Mouse (Mus musculus): ENCODE results near the gene Csnk1g2.

Csnk1g2 gene

GRCm38 (mm10) chr10:80679556-80680259, 57.1 kb downstream of the Csnk1g2 start:
- no peak for DNase-seq (ENCODE audit: low read depth, low spot score)

DNA sequence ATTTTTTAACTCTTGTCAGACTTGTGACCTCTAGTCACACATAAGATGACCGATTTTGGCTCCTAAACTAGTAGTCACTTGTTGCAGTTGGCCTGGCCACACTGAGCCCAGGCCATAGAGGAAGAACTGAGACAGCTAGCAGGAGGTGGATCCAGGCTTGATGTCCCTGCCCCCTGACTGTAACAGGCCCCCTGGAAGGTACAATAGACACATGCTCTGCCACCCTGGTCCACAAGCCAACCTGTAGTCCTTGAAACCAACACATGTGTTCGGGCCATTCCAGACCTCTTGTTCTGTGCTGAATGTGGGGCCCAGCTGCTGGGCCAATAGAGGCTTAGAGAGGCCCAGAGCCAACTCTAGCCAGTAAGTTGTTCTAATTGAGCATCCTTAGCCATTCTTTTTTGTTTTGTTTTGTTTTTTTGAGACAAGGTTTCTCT, 57.6 kb downstream of the Csnk1g2 start:
- no peak for DNase-seq (ENCODE audit: low read depth, low spot score)

- DNase-seq (ENCODE audit: low read depth, low spot score) = no peak
Measured at GRCm38 (mm10) chr10:80682003-80682402, 59.4 kb downstream of the Csnk1g2 start.

GRCm38 (mm10) chr10:80683647-80684046, 61.0 kb downstream of the Csnk1g2 start:
- DNase-seq (ENCODE audit: low read depth, low spot score) = no peak

DNA sequence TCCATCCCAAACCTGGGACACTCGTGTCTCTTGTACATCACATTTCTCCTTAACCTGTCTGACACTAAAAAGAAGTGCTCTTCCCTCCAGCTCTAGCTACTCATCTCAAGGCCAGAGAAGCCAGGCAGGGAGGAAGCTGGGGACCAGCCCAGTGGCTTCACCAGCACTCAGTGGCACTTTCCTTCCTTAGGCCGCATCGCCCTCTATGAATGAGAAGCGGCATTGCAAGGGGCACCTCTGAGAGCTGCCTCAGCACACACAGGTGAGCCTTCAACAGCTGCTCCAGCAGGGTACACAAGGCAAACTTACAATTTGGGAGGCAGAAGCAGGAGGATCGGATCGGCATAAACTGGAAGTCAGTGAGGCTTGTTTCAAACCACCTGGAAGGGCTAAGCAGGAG, 61.6 kb downstream of the Csnk1g2 start:
- DNase-seq (ENCODE audit: low read depth, low spot score) = peak; percentile 72

DNA sequence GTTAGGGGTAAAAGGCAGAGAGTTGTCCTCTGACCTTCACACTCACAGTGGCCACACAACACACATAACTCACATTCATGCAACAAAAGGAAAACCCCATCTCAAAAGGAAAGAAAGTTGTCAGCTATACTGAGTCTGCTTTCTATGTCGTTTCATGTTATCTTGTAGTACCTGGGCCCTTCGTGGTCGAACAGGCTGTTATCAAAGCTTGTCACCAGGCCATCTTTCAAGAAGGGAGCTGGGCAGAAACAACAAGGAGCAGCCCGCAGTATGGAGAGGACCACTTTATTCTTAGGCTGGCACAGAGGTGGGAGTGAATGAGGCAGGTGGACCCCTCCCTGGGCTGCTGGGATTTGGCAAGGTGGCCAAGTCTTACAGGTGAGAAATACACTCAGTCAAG, 62.3 kb downstream of the Csnk1g2 start:
- no peak for DNase-seq (ENCODE audit: low read depth, low spot score)

DNA sequence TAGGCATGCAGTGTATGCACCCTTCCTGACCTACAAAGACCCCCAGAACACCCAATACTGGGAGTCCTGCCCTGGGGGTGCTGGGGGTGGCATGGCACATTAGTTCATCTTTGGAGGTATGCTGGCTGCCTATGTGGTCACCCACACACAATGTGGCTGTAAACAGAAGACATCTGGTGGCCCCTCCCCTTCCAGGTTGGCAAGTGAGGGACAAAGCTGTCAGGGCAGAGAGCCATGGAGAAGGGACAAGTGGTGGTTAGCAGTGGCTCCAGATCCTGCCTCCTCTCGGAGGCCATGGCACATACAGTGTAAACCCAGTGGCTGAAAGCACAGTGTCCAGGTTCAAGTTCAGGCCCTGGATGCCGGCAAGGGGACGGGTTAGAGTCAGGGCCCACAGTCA, 64.0 kb downstream of the Csnk1g2 start:
- DNase-seq (ENCODE audit: low read depth, low spot score) = no peak

- peak; percentile 83 for DNase-seq (ENCODE audit: low read depth, low spot score)
Measured at GRCm38 (mm10) chr10:80687850-80688249, 65.2 kb downstream of the Csnk1g2 start.
